Mouse (Mus musculus): ENCODE results near the gene Stambp. TPM values are rescaled to one million over a fixed set of nuclear protein-coding genes. Genes with fewer than 3 reads are reported as not detected.
"Not testable (repeated sequence)": the region's sequence is repeated elsewhere in the genome, so short reads cannot be mapped to it uniquely, and the experiment has no call there.

Stambp gene
- total RNA-seq (2021): 10 to 100 TPM; 31.7 to 36.2 TPM
- long read RNA-seq, experiment 1, transcript Stambp-201 (10 exons, 2,364 nt): major isoform, 45 of 48 reads
- long read RNA-seq, experiment 1, partial matches to known transcripts: 0 of 48 reads
- long read RNA-seq, experiment 1, other reads (novel, unspliced or antisense): 2 of 48 reads
- long read RNA-seq, experiment 2, transcript Stambp-201 (10 exons, 2,364 nt): major isoform, 45 of 47 reads
- long read RNA-seq, experiment 2, partial matches to known transcripts: 1 of 47 reads
- long read RNA-seq, experiment 2, other reads (novel, unspliced or antisense): 0 of 47 reads

DNA sequence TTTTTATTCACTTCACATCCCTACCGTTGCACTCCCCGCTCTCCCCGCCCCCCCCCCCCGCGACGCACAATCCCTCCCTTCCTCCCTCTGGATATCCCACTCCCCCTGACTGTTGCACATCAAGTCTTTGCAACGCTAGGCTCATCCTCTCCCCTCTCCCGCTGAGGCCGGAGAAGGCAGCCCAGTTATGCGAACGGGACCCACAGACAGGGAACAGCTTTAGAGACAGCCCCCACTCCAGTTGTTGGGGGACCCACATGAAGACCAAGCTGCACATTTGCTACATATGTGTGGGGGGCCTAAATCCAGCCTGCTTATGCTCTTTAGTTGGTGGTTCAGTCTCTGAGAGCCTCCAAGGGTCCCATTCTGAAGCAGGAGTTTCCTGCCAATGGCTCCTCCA is at the start of gene Stambp:
Gene Stambp, minus strand, starts transcription at position 59 of the 400 bp plus-strand sequence.
- peak in 1 of 2 experiments; percentile 30 for DNase-seq (ENCODE audit: low spot score in 2 of 2)

DNA sequence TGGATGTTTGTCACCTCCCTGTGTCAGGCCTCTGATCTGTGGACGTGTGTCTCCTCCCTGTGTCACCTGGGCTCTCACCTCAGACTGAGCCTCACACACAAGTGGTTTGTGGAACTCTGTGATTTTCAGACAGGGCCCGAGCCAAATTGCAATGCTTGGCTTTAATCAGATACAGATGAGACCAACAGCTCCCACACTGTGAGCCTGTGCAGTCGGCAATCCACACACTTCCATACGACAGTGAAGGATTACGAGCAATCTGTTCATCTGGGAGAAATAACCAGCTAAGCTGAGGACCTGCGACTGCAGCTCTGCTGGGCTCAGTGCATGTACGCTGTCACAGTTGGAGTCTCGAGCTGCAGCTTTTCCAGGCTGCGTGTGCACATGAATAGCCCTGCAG is 47.4 kb upstream of the Stambp start:
- peak in 1 of 2 experiments; percentile 10 for DNase-seq (ENCODE audit: low spot score in 2 of 2)

DNA sequence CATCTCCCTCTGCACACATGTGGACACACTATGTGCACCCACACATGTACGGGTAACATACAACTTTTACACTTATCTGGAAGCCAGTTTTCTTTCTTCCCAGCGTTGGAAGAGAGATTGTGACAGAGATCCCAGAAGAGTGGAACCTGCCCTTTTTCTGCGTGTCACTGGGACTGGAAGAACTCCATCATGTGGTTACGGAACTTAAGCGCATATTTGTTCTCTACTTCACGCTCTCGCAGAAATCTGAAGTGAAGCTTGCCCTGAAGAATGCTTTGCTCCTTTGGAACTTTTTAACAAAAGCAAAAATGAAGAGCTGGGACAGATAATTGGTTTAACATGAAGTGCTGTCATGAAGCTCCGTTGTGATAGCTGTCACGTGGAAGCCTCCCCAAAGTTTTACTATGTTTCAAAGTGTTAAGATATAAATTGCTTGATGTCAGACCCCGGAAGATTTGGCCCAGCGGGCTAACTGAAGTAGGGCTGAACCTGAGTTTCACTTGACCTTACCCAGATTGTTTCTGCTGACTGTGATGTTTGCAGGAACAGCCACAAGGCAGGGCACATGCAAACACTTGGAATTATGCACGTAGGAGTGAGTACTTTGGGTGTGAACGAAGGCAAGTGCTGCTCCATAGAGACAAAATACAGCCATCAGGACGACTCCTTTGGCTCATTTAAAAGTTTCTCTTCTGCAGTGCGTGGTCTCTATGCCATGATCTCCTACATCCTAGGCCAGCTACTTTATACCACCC is 45.2 kb upstream of the Stambp start:
- DNase-seq (ENCODE audit: low spot score in 2 of 2): no peak

- peak in 1 of 2 experiments; percentile 30 for DNase-seq (ENCODE audit: low spot score in 2 of 2)
These were observed 44.0 kb upstream of the Stambp start for GRCm38 (mm10) chr6:83616512-83616911.

DNA sequence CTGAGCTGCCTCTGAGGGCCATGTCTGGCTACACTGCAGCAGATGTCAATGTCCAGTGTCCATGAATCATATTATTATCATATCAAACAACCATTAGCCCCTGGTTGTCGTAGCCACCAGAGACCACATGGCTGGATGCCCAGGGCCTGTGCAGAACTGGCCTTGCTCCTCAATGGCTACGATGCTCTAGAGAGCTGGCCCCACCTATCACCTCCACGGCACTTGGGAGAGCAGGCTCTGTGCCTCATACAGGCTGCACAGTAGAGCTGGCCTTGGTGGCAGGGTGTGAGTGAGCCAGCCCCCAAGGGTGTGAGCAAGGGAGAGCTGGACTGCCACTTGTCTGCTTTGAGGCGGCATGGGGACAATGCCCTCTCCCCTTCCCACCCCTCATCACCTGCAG is 41.9 kb upstream of the Stambp start:
- DNase-seq (ENCODE audit: low spot score in 2 of 2): no peak

DNA sequence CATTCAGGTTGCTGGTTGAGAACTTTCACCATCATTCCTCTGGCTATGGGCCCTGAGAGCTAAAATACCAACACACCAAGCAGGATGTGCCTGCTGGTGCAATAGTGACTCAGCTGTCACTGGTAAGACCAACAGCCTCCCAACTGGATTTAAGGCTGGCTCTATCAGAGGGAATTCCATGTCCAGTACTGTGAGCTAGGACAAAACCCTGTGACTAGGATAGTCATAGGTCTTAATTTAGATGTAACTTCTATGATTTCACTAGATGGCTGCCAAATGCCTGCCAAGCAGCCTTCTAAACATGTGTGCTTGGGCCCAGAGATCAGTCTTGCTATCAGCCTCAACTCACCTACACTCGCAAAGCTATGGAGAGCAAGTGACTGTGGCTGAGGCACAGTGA is 40.4 kb upstream of the Stambp start:
- no peak for DNase-seq (ENCODE audit: low spot score in 2 of 2)

GRCm38 (mm10) chr6:83599636-83600174 is 27.2 kb upstream of the Stambp start:
- no peak for DNase-seq (ENCODE audit: low spot score in 2 of 2)

DNA sequence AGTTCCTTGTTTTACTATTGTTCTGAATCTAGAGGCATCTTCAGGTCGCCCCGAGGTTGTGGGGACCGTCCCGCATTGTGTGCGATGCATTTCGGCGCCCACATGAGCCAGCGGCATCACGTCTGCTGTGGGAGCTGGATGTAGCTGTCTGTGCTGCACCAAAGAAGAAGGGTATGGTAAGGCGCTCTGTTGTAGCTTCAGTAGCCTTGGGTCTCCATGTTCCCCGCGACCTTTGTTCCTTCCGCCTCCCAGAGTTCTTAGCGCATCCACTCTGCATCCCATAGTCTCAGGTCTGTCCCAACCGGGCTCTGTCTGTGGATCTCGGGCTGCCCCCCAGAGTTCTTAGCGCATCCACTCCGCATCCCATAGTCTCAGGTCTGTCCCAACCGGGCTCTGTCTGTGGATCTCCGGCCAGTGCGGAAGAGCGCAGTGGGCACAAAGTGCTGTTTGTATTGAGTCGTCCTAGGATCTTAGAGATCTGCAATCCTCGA is 26.6 kb upstream of the Stambp start:
- DNase-seq (ENCODE audit: low spot score in 2 of 2): no peak

DNA sequence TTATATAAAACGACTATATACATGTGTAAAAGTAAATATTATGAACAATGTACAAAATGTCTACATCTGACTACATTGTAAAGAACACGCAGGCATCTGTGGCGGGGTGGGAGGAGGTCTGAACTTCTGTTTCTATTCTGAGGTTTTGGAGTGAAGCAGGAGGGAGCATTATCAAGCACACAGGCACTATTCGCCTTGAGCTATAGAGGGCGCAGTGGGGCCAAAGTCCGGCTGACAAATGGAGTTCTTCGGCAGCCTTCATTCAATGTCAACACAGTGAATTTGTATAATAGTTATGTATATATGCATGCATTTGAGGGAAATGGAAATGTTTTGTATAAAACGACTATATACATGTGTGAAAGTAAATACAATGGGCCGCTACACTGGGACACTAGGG is 26.1 kb upstream of the Stambp start:
- DNase-seq (ENCODE audit: low spot score in 2 of 2): peak; percentile 29 to 33

GRCm38 (mm10) chr6:83597988-83598387 is 25.5 kb upstream of the Stambp start:
- no peak for DNase-seq (ENCODE audit: low spot score in 2 of 2)

DNA sequence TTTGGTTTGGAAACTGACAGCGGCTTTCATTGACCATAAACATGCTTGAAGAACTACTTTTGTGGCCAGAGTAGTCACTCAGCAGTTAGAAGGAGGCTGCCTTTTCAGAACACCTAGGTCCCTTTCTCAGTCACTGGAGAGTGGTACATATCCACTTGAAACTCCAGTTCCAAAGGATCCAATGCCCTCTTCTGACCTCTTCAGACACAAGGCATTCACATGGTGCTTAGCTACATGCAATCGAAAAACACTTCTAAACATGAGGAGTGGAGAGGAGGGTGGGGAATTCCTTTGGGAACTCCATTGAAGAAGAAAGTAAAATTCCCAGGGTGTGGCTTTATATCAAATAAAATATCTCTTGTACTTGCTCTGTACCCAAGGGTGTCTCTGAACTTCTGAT is 22.5 kb upstream of the Stambp start:
- no peak for DNase-seq (ENCODE audit: low spot score in 2 of 2)

DNA sequence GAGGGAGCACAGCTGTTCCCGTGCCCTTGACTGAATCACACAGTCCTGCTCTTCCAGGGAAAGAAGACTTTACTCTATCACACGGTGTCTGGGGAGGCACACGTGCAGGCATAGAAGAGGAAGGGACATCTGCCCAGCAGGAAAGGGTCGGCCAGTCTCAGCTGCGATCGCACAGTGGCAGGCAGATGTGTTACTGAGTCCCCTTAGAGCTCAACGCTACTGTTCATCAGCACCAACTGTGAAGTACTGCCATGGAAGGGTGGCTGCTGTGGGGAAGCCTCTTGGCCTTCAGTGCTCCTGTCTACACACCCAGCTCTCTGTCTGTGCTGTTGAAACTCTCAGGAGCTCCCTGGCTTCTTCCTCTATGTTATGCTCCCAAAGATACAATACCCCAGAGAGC is 21.4 kb upstream of the Stambp start:
- no peak for DNase-seq (ENCODE audit: low spot score in 2 of 2)

DNA sequence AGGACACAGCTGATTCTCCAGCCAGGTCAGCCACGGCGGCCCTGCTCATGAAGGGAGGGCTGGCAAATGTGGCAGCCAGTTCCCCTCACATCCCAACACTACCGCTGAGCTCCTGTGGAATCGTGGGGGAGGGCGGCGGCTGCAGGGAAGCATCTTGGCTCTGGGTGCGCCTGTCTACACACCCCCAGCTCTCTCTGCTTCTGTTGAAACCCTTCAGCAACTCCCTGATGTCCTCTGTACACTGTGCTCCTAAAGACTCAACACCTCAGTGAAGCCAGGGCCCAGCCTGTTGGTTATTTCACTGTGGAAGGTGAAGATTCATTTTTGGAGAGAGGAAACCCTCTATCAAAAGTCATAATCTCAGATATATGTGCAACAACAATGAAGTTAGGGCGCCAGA is 19.5 kb upstream of the Stambp start:
- DNase-seq (ENCODE audit: low spot score in 2 of 2): no peak

- DNase-seq (ENCODE audit: low spot score in 2 of 2): no peak
These were observed 17.8 kb upstream of the Stambp start for GRCm38 (mm10) chr6:83590301-83590700.

DNA sequence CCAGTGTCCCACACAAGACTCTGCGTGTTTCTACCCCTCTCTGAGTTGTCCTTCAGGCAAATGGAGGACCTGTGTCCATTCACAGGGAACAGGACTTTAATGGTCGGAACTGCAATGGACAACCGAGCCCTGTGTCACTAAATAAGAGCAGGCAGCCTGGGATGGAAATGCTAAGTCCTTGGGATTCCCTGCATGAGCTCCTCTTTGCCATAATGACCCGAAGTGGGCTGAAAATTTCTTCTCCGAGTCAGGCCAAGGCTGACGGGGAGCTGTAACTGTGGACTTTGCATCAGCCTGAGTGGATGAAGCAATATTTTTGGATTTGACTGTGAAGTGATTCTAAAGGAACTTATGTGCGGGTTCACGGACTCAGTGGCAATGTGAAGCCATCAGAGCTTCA is 14.7 kb upstream of the Stambp start:
- not testable (repeated sequence) for DNase-seq (ENCODE audit: low spot score in 2 of 2)

DNA sequence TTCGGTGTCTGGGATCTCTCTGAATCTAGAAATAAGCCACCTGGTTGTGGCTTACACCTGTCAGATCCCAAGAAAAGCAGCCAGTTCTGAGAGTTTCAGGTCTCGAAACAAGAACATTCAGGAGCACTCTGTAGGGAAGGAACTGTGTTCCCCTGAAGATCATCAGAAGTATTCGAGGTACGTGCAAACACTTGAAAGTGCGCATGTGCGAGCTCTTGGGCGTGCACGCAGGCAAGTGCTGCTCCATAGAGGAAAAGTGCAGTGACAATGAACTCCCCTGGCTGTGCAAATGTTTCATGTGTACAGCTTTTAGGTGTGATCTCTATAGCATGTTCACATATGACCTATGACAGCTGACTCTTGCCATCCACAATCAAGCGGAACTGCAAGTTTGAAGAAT is 12.8 kb upstream of the Stambp start:
- DNase-seq (ENCODE audit: low spot score in 2 of 2): not testable (repeated sequence)

- no peak for DNase-seq (ENCODE audit: low spot score in 2 of 2)
These were observed 11.1 kb upstream of the Stambp start for GRCm38 (mm10) chr6:83583591-83583990.

DNA sequence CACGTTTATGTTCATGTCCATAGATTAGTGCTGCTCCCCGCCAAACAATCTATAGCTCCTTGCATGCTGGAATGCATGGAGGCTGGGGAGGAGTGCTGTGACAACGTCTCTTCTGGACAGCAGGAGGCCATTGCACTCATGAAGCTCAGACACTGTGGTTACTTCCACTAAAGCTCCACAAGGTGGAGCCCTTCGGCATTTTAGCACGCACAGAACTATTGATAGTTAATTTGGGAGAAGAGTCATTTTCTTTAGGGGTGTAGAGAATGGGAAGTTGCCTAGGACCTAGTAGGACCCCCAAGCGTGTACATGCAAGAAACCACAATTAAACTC is 10.4 kb upstream of the Stambp start:
- peak in 1 of 2 experiments; percentile 54 for DNase-seq (ENCODE audit: low spot score in 2 of 2)

DNA sequence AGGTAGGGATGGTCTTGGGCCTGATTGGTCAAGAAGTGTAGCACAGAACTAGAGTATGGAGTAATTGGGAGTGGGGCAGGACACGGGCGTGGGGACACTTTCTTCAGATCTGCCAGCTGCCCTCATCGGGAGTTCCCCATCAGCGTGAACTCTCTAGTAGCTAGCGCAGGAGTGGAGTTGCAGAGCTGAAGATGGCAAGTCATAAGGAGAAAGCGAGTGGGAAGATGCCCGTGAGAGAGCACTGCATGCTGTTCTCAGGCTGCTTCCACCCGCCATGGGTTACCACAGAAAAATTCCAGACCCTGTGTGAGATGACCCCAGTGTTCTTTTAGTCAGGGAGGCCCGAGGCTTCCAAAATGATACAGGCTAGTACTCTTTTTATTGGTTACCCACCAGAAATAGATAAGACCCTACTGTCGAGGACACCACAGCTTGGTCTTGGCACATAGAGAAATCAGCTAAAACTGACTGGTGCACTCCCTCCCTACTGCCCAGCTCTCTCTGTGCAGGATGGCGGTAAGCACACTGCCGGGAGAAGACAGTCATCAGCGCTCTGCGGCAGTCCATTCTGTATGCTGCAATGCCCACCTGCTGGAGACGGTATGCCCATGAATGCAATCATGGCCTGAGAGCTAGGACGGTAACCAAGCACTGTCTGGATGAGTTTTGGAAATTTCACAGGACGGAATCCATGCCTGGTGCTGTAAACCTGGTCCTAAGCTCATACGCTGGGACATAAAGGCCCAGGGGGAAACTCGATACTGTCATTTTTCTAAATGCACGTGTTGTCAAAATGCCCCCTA is 9.8 kb upstream of the Stambp start:
- DNase-seq (ENCODE audit: low spot score in 2 of 2): no peak

GRCm38 (mm10) chr6:83577534-83577933 is 5.0 kb upstream of the Stambp start:
- DNase-seq (ENCODE audit: low spot score in 2 of 2): no peak

GRCm38 (mm10) chr6:83575609-83576008 is 3.1 kb upstream of the Stambp start:
- no peak for DNase-seq (ENCODE audit: low spot score in 2 of 2)

Data from layer of hippocampus, postnatal 14 days (tissue).